Mouse (Mus musculus) yolk sac, embryonic 10.5 days (tissue): ENCODE data around the gene Chl1.

Experiments
- DNase-seq: peaks from one replicate; pipeline ENCODE4 v3.0.0-alpha.2; 2017; ENCODE audit warnings: low spot score

Gene Chl1

GRCm38 (mm10) chr6:103542576-103542975 lies 32.2 kb downstream of the Chl1 start:
- no peak for DNase-seq

GRCm38 (mm10) chr6:103543753-103544152 lies 33.4 kb downstream of the Chl1 start:
- DNase-seq = no peak

GRCm38 (mm10) chr6:103546314-103546713 lies 35.9 kb downstream of the Chl1 start:
- DNase-seq = no peak

- DNase-seq = no peak
Measured at GRCm38 (mm10) chr6:103549929-103550328, 39.5 kb downstream of the Chl1 start.

GRCm38 (mm10) chr6:103558037-103558893 lies 47.9 kb downstream of the Chl1 start:
- no peak for DNase-seq

- no peak for DNase-seq
Measured at GRCm38 (mm10) chr6:103558894-103559225, 48.5 kb downstream of the Chl1 start.

- DNase-seq = no peak
Measured at GRCm38 (mm10) chr6:103559344-103559743, 49.0 kb downstream of the Chl1 start.

- DNase-seq = no peak
Measured at GRCm38 (mm10) chr6:103564811-103565210, 54.4 kb downstream of the Chl1 start.

- no peak for DNase-seq
Measured at GRCm38 (mm10) chr6:103567247-103567646, 56.9 kb downstream of the Chl1 start.

GRCm38 (mm10) chr6:103572659-103573058 lies 62.3 kb downstream of the Chl1 start:
- DNase-seq = no peak

GRCm38 (mm10) chr6:103584224-103584623 lies 73.8 kb downstream of the Chl1 start:
- no peak for DNase-seq

GRCm38 (mm10) chr6:103585667-103586066 lies 75.3 kb downstream of the Chl1 start:
- DNase-seq = no peak

- no peak for DNase-seq
Measured at GRCm38 (mm10) chr6:103586081-103586480, 75.7 kb downstream of the Chl1 start.

- DNase-seq = no peak
Measured at GRCm38 (mm10) chr6:103602070-103602469, 91.7 kb downstream of the Chl1 start.

GRCm38 (mm10) chr6:103610656-103611055 lies 100.3 kb downstream of the Chl1 start:
- DNase-seq = no peak

- no peak for DNase-seq
Measured at GRCm38 (mm10) chr6:103612626-103613025, 102.2 kb downstream of the Chl1 start.

- DNase-seq = no peak
Measured at GRCm38 (mm10) chr6:103613714-103614113, 103.3 kb downstream of the Chl1 start.

GRCm38 (mm10) chr6:103615924-103616602 lies 105.7 kb downstream of the Chl1 start:
- no peak for DNase-seq

- no peak for DNase-seq
Measured at GRCm38 (mm10) chr6:103620880-103621279, 110.5 kb downstream of the Chl1 start.

GRCm38 (mm10) chr6:103622117-103622713 lies 111.8 kb downstream of the Chl1 start:
- DNase-seq = no peak

- no peak for DNase-seq
Measured at GRCm38 (mm10) chr6:103632856-103633255, 122.5 kb downstream of the Chl1 start.

- DNase-seq = no peak
Measured at GRCm38 (mm10) chr6:103656778-103657177, 146.4 kb downstream of the Chl1 start.

GRCm38 (mm10) chr6:103659173-103659572 lies 148.8 kb downstream of the Chl1 start:
- DNase-seq = no peak
